Mouse (Mus musculus): Measurements from ENCODE around the gene Gm10471.
"Not testable (repeated sequence)": the region's sequence is repeated elsewhere in the genome, so short reads cannot be mapped to it uniquely, and the experiment has no call there.

DNA sequence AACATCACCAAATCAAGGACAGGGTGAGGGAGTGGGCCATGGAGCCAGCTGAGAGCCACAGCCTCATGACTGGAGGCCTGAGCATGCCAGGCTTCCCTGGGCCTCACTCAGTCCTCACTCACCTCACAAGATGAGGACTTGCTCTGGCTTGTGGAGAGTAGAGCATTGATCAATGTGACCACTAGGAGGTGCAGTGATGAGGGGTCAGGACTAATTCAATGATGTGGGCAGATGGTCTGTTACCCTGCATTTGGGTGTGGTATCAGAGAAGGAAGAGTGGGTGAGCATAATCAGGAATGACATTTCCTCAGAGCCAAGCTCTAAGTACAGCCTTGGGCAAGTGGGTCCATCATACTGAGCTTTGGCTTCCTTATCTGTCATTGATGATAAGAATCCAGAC lies 10.1 kb downstream of the Gm10471 start:
- not testable (repeated sequence) for TF ChIP-seq CTCF, EP300 (IDR thresholded peaks at IDR 0.05)

Data from lung, postnatal 0 days (tissue).